Mouse (Mus musculus): ENCODE results near the gene Pgrmc2.

GRCm38 (mm10) chr3:41093210-41093609, 10.4 kb upstream of the Pgrmc2 start:
- TF ChIP-seq CTCF (conservative IDR thresholded peaks at IDR 0.05; ENCODE audit: insufficient read depth, insufficient read length, low read depth, low read length) (no peak), POLR2A (IDR thresholded peaks at IDR 0.05; ENCODE audit: low read depth, low read length) (no peak)
